Mouse (Mus musculus) limb, embryonic 12.5 days (tissue): ENCODE measurements around the gene Gabarap. TPM values are rescaled to one million over a fixed set of nuclear protein-coding genes. Genes with fewer than 3 reads are reported as not detected.
"Not testable (repeated sequence)": the region's sequence is repeated elsewhere in the genome, so short reads cannot be mapped to it uniquely, and the experiment has no call there.

Experiments
- ATAC-seq: fragments of 200-750 bp; cut with Nextera tagmentation; 2 replicates; pipeline ENCODE4 v1.8.0; 2017; ENCODE audit warnings: low read depth, moderate TSS enrichment; ENCODE audit not compliant: insufficient number of reproducible peaks, insufficient read depth, low FRiP score, low TSS enrichment
- H3K27ac ChIP-seq: fragments of 300-500 bp; sonication (generic); 2 replicates; pipeline ENCODE4 v1.5.1; 2016; ENCODE audit warnings: mild to moderate bottlenecking, moderate library complexity
- H3K27me3 ChIP-seq: fragments of 300-500 bp; sonication (generic); 2 replicates; pipeline ENCODE4 v1.6.1; 2016; ENCODE audit warnings: mild to moderate bottlenecking, moderate library complexity
- H3K36me3 ChIP-seq: fragments of 300-500 bp; sonication (generic); 2 replicates; pipeline ENCODE4 v1.6.1; 2016; ENCODE audit warnings: mild to moderate bottlenecking, moderate library complexity
- H3K4me1 ChIP-seq: fragments of 300-500 bp; sonication (generic); replicated peaks from 2 replicates; pipeline ENCODE4 v1.6.1; 2016
- H3K4me2 ChIP-seq: fragments of 300-500 bp; sonication (generic); 2 replicates; pipeline ENCODE4 v1.6.1; 2016; ENCODE audit warnings: mild to moderate bottlenecking, moderate library complexity
- H3K4me3 ChIP-seq: fragments of 300-500 bp; sonication (generic); replicated peaks from 2 replicates; pipeline ENCODE4 v1.5.1; 2016; ENCODE audit warnings: mild to moderate bottlenecking
- H3K9ac ChIP-seq: fragments of 300-500 bp; sonication (generic); replicated peaks from 2 replicates; pipeline ENCODE4 v1.6.1; 2016; ENCODE audit warnings: mild to moderate bottlenecking, moderate library complexity
- H3K9me3 ChIP-seq: fragments of 300-500 bp; sonication (generic); 2 replicates; pipeline ENCODE4 v1.6.1; 2016; ENCODE audit warnings: mild to moderate bottlenecking, moderate library complexity
- WGBS: fragments of 180-500 bp; shearing (Covaris S2); methylation state at CpG from one replicate; pipeline ENCODE4 v1.1.7; 2016; 5-methylcytosine and 5-hydroxymethylcytosine counted together
- polyA plus RNA-seq: library from polyadenylated mRNA; unstranded; fragments of >200 nt; fragmentation: Nextera tagmentation; extraction: Ambion mirVana; gene quantifications from 2 replicates; pipeline ENCODE4 v1.2.1, GENCODE M21; 2016

Gabarap gene
- polyA plus RNA-seq, 1 experiment from 2014 or later, result 398 TPM

GRCm38 (mm10) chr11:69955618-69956017 is 35.3 kb upstream of the Gabarap start:
- not testable (repeated sequence) for H3K27ac ChIP-seq, H3K4me1 ChIP-seq, H3K9ac ChIP-seq, H3K4me2 ChIP-seq, H3K4me3 ChIP-seq, ATAC-seq, H3K9me3 ChIP-seq, H3K36me3 ChIP-seq
- 82% methylated on average over 4 of the region's 4 CpGs for WGBS
- H3K27me3 ChIP-seq, result peaks cover 12% of the 10 kb centered on the region; the same call in 1 of the 2 replicates

DNA sequence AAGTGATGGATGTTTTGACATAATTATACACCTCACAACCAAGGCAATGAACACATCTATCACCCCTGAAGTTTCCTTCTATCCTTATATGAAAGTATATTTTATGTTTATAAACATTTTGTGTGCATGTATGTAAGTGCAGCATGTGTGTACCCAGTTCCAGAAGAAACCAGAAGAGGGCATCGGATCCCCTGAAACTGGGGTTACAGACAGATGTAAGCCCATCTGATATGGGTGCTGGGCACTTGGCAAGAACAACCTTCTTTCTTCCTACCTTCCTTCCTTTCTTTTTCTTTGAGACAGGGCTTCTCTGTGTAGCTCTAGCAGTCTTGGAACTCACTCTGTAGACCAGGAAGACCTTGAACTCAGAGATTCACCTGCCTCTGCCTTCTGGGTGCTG is 34.7 kb upstream of the Gabarap start:
- H3K27ac ChIP-seq, result no peak overlapping the region
- ATAC-seq, result no peak
- no peak overlapping the region for H3K4me3 ChIP-seq
- H3K4me2 ChIP-seq, result no peak overlapping the region
- H3K9me3 ChIP-seq, result no peaks in the 10 kb centered on the region
- peaks cover 18% of the 10 kb centered on the region for H3K27me3 ChIP-seq
- WGBS, result 67% methylated on average over 1 of the region's 1 CpGs
- no peaks in the 10 kb centered on the region for H3K4me1 ChIP-seq
- no peaks in the 10 kb centered on the region for H3K36me3 ChIP-seq
- H3K9ac ChIP-seq, result no peak overlapping the region

GRCm38 (mm10) chr11:69960616-69961015 is 30.3 kb upstream of the Gabarap start:
- no peak overlapping the region for H3K4me3 ChIP-seq
- no peak for ATAC-seq
- 34% methylated on average over 5 of the region's 5 CpGs for WGBS
- no peaks in the 10 kb centered on the region for H3K36me3 ChIP-seq
- peaks cover 61% of the 10 kb centered on the region for H3K27me3 ChIP-seq
- H3K9me3 ChIP-seq, result no peaks in the 10 kb centered on the region
- no peak overlapping the region for H3K9ac ChIP-seq
- no peak overlapping the region for H3K4me2 ChIP-seq
- no peak overlapping the region for H3K27ac ChIP-seq
- peaks cover 7% of the 10 kb centered on the region; the same call in 1 of the 2 replicates for H3K4me1 ChIP-seq

- no peak overlapping the region for H3K4me3 ChIP-seq
- H3K36me3 ChIP-seq, result no peaks in the 10 kb centered on the region
- no peak overlapping the region for H3K9ac ChIP-seq
- no peak overlapping the region for H3K4me2 ChIP-seq
- H3K4me1 ChIP-seq, result peaks cover 18% of the 10 kb centered on the region
- H3K9me3 ChIP-seq, result no peaks in the 10 kb centered on the region
- WGBS, result 37% methylated on average over 5 of the region's 5 CpGs
- H3K27ac ChIP-seq, result no peak overlapping the region
- H3K27me3 ChIP-seq, result peaks cover 74% of the 10 kb centered on the region
- ATAC-seq, result no peak
These were observed 29.1 kb upstream of the Gabarap start for GRCm38 (mm10) chr11:69961841-69962240.

DNA sequence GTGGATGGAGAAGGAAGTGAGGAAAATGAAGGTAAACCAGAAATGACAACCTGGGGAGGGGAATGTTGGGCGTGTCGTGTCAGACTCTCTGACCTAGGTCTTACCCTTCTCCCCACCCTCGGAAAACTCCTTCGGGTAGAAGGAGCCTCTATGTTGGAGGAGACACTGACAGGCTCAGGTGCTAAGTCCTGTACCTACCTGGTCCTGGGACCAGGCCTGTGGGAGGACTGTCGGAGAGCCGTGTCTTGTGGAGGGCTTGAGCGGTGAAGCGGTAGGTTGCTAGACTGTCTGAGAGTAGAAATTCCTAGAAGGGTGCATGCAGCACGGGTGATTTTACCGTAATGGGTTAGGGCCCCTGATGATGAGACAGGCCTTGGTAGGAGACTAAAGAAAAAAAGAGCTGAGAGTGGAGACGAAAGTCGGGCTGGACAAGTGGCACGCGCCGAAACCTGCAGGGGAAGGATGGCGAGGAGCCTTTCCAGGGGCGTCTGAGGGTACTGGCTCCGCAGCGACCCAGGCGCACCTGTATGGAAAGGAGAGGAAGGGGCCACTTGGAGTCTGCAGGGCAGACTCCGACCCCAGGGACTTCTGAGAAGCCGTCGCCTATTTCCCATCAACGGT is 26.2 kb upstream of the Gabarap start, which contains the start of gene Cldn7:
TSS of gene Cldn7 (plus strand) at position 130 of the 621 bp plus-strand sequence.
- H3K27ac ChIP-seq, result no peak within 1 kb of the TSS
- peaks cover 22% of the 10 kb centered on the region for H3K36me3 ChIP-seq
- 9% methylated on average over 24 of the region's 24 CpGs for WGBS
- H3K4me2 ChIP-seq, result peak within 1 kb of the TSS; percentile 35
- peaks cover 83% of the 10 kb centered on the region for H3K27me3 ChIP-seq
- no peak for ATAC-seq
- H3K9ac ChIP-seq, result no peak within 1 kb of the TSS
- peaks cover 20% of the 10 kb centered on the region for H3K4me1 ChIP-seq
- H3K4me3 ChIP-seq, result peak within 1 kb of the TSS; percentile 42
- H3K9me3 ChIP-seq, result no peaks in the 10 kb centered on the region

- no peaks in the 10 kb centered on the region for H3K9me3 ChIP-seq
- H3K4me2 ChIP-seq, result peak overlapping the region; percentile 68
- 0 out of 2 replicates have a peak overlapping the region, but pooled peaks have one; percentile 24 for H3K9ac ChIP-seq
- peaks cover 82% of the 10 kb centered on the region for H3K27me3 ChIP-seq
- H3K4me3 ChIP-seq, result peak overlapping the region; percentile 42
- H3K27ac ChIP-seq, result no peak overlapping the region
- 0 out of 2 replicates have a peak, but pooled peaks have one; percentile 4 for ATAC-seq
- H3K4me1 ChIP-seq, result peaks cover 20% of the 10 kb centered on the region
- H3K36me3 ChIP-seq, result peaks cover 29% of the 10 kb centered on the region
- 4% methylated on average over 49 of the region's 49 CpGs for WGBS
These were observed 25.5 kb upstream of the Gabarap start for GRCm38 (mm10) chr11:69965271-69966005.

GRCm38 (mm10) chr11:69966006-69966859 is 24.7 kb upstream of the Gabarap start:
- WGBS, result 1% methylated on average over 59 of the region's 59 CpGs
- Histone ChIP-seq H3K27me3 (peaks cover 74% of the 10 kb centered on the region), H3K27ac (no peak overlapping the region), H3K4me2 (peak overlapping the region; percentile 68), H3K4me3 (peak overlapping the region; percentile 42), H3K4me1 (peaks cover 20% of the 10 kb centered on the region), H3K36me3 (peaks cover 33% of the 10 kb centered on the region), H3K9me3 (no peaks in the 10 kb centered on the region), H3K9ac (peak overlapping the region; percentile 24)
- peak; percentile 34; the same call in 1 of the 2 replicates for ATAC-seq

DNA sequence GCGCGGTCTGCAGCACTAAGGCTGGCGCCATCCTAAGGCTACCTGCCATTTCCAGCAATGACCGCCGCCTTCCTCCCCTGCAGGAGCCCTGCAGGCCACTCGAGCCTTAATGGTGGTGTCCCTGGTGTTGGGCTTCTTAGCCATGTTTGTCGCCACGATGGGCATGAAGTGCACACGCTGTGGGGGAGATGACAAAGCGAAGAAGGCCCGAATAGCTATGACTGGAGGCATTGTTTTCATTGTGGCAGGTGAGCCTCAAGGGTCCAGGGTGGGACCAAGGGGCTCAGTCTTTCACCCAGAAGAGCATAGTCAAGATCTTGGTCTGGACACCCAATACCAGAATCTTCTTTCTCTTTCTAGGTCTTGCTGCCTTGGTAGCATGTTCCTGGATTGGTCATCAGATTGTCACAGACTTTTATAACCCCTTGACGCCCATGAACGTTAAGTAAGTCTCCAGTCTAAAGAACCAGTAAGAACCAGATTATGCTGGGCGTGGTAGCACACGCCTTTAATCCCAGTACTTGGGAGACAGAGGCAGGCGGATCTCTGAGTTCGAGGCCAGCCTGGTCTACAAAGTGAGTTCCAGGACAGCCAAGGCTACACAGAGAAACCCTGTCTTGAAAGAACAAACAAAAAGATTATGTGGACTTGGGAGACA is 24.0 kb upstream of the Gabarap start:
- no peak for ATAC-seq
- Histone ChIP-seq H3K27me3 (peaks cover 67% of the 10 kb centered on the region), H3K4me2 (peak overlapping the region; percentile 68), H3K27ac (no peak overlapping the region), H3K4me1 (peaks cover 20% of the 10 kb centered on the region), H3K9ac (peak overlapping the region; percentile 24), H3K4me3 (peak overlapping the region; percentile 42), H3K36me3 (peaks cover 41% of the 10 kb centered on the region), H3K9me3 (no peaks in the 10 kb centered on the region)
- 38% methylated on average over 17 of the region's 17 CpGs for WGBS

- H3K27ac ChIP-seq, result no peak overlapping the region
- H3K27me3 ChIP-seq, result peaks cover 50% of the 10 kb centered on the region
- WGBS, result 85% methylated on average over 4 of the region's 4 CpGs
- H3K36me3 ChIP-seq, result peaks cover 59% of the 10 kb centered on the region
- no peak overlapping the region for H3K4me2 ChIP-seq
- H3K9ac ChIP-seq, result no peak overlapping the region
- peaks cover 20% of the 10 kb centered on the region for H3K4me1 ChIP-seq
- H3K9me3 ChIP-seq, result no peaks in the 10 kb centered on the region
- ATAC-seq, result no peak
- H3K4me3 ChIP-seq, result no peak overlapping the region
These were observed 22.1 kb upstream of the Gabarap start for GRCm38 (mm10) chr11:69968793-69969192.

DNA sequence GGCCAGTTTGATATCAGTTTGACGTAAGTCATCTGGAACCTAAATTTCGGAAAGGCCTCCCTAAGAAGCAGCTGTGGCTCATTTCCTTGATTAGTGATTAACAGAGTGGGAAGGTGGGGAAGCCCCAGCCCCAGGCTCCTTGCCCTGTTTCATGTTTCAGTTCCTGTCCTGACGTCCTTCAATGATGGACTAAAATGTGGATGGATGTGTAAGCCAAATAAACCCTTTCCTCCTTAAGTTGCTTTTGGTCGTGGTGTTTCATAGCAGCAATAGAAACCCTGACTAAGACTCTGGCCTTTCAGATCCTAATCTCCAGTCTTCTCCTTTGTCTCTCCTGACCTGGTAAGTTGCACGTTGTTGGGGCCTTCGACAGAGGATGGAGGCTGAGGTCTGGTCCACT is 20.7 kb upstream of the Gabarap start:
- H3K36me3 ChIP-seq, result peaks cover 73% of the 10 kb centered on the region
- ATAC-seq, result no peak

More for the DNA sequence above, 20.7 kb upstream of the Gabarap start:
- Histone ChIP-seq H3K9ac (no peak overlapping the region), H3K4me1 (peaks cover 16% of the 10 kb centered on the region), H3K4me2 (no peak overlapping the region), H3K4me3 (no peak overlapping the region), H3K27ac (0 out of 2 replicates have a peak overlapping the region, but pooled peaks have one; percentile 5), H3K27me3 (peaks cover 35% of the 10 kb centered on the region), H3K9me3 (no peaks in the 10 kb centered on the region)
- 78% methylated on average over 6 of the region's 6 CpGs for WGBS
